Mouse (Mus musculus) cerebellum, adult 18-20 months (tissue): ENCODE results near the gene Slc34a1.

Experiments used
- DNase-seq, 2 experiments: peaks; one replicate each; pipeline ENCODE4 v3.0.0; 2021

The Slc34a1 gene

GRCm38 (mm10) chr13:55444286-55444936, 46.4 kb downstream of the Slc34a1 start:
- no peak for DNase-seq

GRCm38 (mm10) chr13:55444937-55445315, 46.9 kb downstream of the Slc34a1 start, which contains the start of gene Grk6:
Grk6 (plus strand) TSS chr13:55445072.
- DNase-seq = peak; percentile 99 to 100

- DNase-seq = no peak
These were observed 47.5 kb downstream of the Slc34a1 start for GRCm38 (mm10) chr13:55445361-55446091.

- DNase-seq = no peak
These were observed 48.6 kb downstream of the Slc34a1 start for GRCm38 (mm10) chr13:55446483-55447105.

- DNase-seq = no peak
These were observed 49.6 kb downstream of the Slc34a1 start for GRCm38 (mm10) chr13:55447543-55447943.

GRCm38 (mm10) chr13:55448131-55448530, 50.1 kb downstream of the Slc34a1 start:
- no peak for DNase-seq

GRCm38 (mm10) chr13:55449205-55449604, 51.2 kb downstream of the Slc34a1 start:
- DNase-seq = no peak

- DNase-seq = no peak
These were observed 51.9 kb downstream of the Slc34a1 start for GRCm38 (mm10) chr13:55449679-55450441.

GRCm38 (mm10) chr13:55450511-55450980, 52.6 kb downstream of the Slc34a1 start:
- DNase-seq = peak; percentile 51 to 55

- DNase-seq = no peak
These were observed 53.3 kb downstream of the Slc34a1 start for GRCm38 (mm10) chr13:55451296-55451695.

GRCm38 (mm10) chr13:55451785-55452549, 54.0 kb downstream of the Slc34a1 start:
- DNase-seq = no peak

- no peak for DNase-seq
These were observed 65.0 kb downstream of the Slc34a1 start for GRCm38 (mm10) chr13:55462965-55463364.

- no peak for DNase-seq
These were observed 65.5 kb downstream of the Slc34a1 start for GRCm38 (mm10) chr13:55463399-55464026.

GRCm38 (mm10) chr13:55464027-55464884, 66.3 kb downstream of the Slc34a1 start, which contains the start of gene Prr7:
Prr7 (plus strand) TSS chr13:55464267.
- DNase-seq = peak; percentile 40 to 61

- peak; percentile 27 to 28 for DNase-seq
These were observed 67.2 kb downstream of the Slc34a1 start for GRCm38 (mm10) chr13:55465184-55465583.
